Mouse (Mus musculus): ENCODE measurements at regions not wholly inside any gene's neighbourhood (a gene's known extent, or its start where the extent isn't known, plus 50 kb on each side); places are given as distances from the start of the nearest gene placed in this dataset.

DNA sequence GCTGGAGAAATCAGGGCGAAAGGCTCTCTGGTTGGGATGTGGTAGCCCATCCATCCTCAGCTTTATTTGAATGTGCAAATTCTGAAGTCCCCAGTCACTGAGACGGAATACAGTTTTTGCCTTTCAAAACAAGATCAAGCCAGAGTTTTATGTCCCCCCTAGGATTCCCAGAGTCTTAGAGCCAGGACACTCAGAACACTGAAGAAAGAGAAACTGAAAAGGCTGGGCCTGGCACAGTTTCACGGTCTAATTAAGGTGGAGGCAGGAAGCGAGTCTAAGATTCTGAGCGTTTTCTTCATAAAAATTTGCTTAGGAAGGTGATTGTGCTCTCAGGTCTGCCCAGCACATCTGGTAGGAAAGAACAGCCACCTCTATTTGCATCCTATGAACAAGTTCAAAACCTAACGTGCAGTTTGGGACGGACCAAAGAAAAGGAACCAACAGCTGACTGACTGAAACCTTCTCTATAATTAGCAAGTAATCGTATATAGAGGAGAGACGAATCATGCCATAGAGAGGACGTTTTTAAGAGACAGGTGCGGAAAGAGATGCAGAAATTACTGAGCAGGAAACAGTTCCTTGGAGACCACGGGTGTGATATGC is 119.2 kb upstream of the Irak1bp1 start:
- 32% methylated on average over 12 of the region's 12 CpGs for WGBS
- H3K4me2 ChIP-seq (ENCODE audit: low read length), result peak overlapping the region; percentile 20; the same call in 1 of the 2 replicates
- H3K27me3 ChIP-seq (replicated peaks; ENCODE audit: control insufficient read depth, insufficient read depth, low read length), result no peaks in the 10 kb centered on the region

DNA sequence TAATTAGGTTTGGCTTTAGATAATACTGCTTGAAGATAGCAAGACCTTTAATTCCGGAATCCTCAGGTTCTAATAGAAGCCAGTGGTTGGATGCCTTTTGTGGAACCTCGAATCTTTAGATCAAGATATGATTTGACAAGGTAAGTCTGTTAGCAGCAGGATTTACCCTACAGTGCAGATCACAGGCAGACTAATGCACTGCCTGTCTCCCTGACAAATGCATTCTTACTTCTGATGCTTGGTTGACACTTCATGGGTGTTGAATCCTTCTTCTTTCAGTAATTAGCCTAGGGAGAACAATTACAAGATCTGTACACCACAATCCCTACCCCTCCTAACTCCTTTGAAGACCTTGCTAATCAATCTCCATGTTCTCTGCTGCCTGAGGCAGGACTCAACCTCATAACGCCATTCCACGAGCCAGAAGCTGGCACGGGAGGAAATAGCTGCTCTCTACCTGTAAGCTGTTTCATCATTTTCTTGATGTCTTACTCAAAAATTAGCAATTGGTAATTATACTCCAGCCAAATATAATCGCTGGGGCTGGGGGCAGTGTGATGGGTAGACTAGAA is 118.3 kb upstream of the Irak1bp1 start:
- Histone ChIP-seq H3K9me3 (replicated peaks; ENCODE audit: control insufficient read depth, low read length) (no peaks in the 10 kb centered on the region), H3K9ac (ENCODE audit: low read length) (no peak overlapping the region), H3K4me1 (ENCODE audit: control insufficient read depth, insufficient read depth, low read length) (peaks cover 8% of the 10 kb centered on the region; the same call in 1 of the 2 replicates), H3K4me3 (ENCODE audit: low read depth, low read length) (no peak overlapping the region), H3K4me2 (ENCODE audit: low read length) (no peak overlapping the region), H3K27me3 (replicated peaks; ENCODE audit: control insufficient read depth, insufficient read depth, low read length) (no peaks in the 10 kb centered on the region), H3K36me3 (ENCODE audit: control insufficient read depth, insufficient read depth, low read length) (no peaks in the 10 kb centered on the region), H3K27ac (ENCODE audit: low read depth, low read length) (no peak overlapping the region)
- 49% methylated on average over 6 of the region's 6 CpGs for WGBS
- DNase-seq (ENCODE audit: low spot score) (peak; percentile 0), ATAC-seq (no peak)

More for the DNA sequence above, 119.2 kb upstream of the Irak1bp1 start:
- no peaks in the 10 kb centered on the region for H3K36me3 ChIP-seq (ENCODE audit: control insufficient read depth, insufficient read depth, low read length)
- H3K9ac ChIP-seq (ENCODE audit: low read length), result no peak overlapping the region
- H3K4me1 ChIP-seq (ENCODE audit: control insufficient read depth, insufficient read depth, low read length), result peaks cover 8% of the 10 kb centered on the region; the same call in 1 of the 2 replicates
- no peak overlapping the region for H3K4me3 ChIP-seq (ENCODE audit: low read depth, low read length)
- ATAC-seq (peak; percentile 48), DNase-seq (ENCODE audit: low spot score) (peak; percentile 31)
- H3K9me3 ChIP-seq (replicated peaks; ENCODE audit: control insufficient read depth, low read length), result no peaks in the 10 kb centered on the region
- H3K27ac ChIP-seq (ENCODE audit: low read depth, low read length), result no peak overlapping the region

DNA sequence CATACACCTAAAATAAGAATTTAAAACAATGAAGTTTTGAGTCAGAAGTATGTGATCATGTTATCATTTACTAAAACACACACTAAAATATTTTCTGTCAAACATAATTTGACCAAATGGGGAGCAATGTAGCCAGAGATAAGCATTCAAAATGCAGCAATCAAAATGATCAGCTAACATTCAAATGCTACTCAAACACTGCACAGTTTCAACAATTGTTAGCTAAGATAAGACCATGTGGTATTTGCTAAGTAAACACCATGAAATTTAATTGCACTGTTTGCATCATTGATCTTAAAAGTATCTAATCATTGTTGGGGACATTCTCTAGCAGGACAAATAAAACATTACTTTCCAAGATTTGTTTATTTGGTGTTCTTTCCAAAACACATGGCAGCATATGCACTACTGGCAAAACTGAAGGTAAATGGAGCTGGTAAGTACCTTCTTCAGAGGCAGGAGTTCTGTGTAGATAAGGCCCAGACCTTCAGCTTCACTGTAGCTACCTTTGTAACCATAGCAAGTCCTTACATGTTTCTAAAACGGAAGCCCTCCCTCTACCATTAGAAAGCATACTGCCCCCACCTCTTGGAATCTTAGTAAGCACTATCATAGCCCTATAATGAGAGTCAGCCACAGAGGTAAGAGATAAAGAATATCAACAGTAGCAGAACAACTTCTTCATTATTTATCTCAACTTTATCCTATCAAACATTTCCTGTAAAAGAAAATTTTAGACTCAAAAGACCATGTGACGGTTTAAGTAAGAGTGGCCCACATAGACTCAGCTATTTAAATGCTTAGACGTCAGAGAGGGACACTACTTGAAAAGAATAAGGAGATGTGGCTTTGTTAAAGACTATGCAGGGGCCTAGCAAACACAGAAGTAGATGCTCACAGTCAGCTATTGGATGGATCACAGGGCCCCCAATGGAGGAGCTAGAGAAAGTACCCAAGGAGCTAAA is 116.3 kb upstream of the Irak1bp1 start:
- Histone ChIP-seq H3K27me3 (replicated peaks; ENCODE audit: control insufficient read depth, insufficient read depth, low read length) (no peaks in the 10 kb centered on the region), H3K4me2 (ENCODE audit: low read length) (no peak overlapping the region), H3K4me1 (ENCODE audit: control insufficient read depth, insufficient read depth, low read length) (peaks cover 8% of the 10 kb centered on the region; the same call in 1 of the 2 replicates), H3K9ac (ENCODE audit: low read length) (no peak overlapping the region), H3K9me3 (replicated peaks; ENCODE audit: control insufficient read depth, low read length) (no peaks in the 10 kb centered on the region), H3K36me3 (ENCODE audit: control insufficient read depth, insufficient read depth, low read length) (no peaks in the 10 kb centered on the region), H3K4me3 (ENCODE audit: low read depth, low read length) (no peak overlapping the region), H3K27ac (ENCODE audit: low read depth, low read length) (no peak overlapping the region)
- ATAC-seq (no peak), DNase-seq (ENCODE audit: low spot score) (no peak)
- 86% methylated on average over 3 of the region's 3 CpGs for WGBS

DNA sequence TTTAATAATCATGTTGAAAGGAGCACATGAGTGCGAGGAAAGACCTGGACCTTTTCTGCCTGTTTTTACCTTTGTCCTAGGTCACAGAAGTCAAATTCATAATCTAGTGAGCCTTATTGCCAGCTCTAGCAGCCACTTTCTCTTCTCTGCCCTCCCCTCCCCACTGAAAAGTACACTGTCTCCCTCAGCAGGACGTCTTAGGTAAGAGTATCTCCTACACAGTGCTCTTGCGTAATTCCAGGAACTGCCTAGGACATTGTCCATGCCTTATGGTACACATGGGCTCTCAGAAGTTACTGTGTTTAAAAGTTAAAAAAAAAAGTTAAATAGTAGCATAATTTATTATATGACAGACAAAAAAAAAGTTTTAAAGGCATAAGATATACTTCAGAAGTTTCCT is 100.7 kb upstream of the Irak1bp1 start:
- H3K4me1 ChIP-seq (ENCODE audit: control insufficient read depth, insufficient read depth, low read length), result no peaks in the 10 kb centered on the region
- no peak overlapping the region for H3K9ac ChIP-seq (ENCODE audit: low read length)
- no peak overlapping the region for H3K27ac ChIP-seq (ENCODE audit: low read depth, low read length)
- WGBS, result 75% methylated on average over 3 of the region's 3 CpGs
- no peak for ATAC-seq
- no peak overlapping the region for H3K4me2 ChIP-seq (ENCODE audit: low read length)
- H3K36me3 ChIP-seq (ENCODE audit: control insufficient read depth, insufficient read depth, low read length), result no peaks in the 10 kb centered on the region
- H3K27me3 ChIP-seq (replicated peaks; ENCODE audit: control insufficient read depth, insufficient read depth, low read length), result no peaks in the 10 kb centered on the region
- no peak overlapping the region for H3K4me3 ChIP-seq (ENCODE audit: low read depth, low read length)
- H3K9me3 ChIP-seq (replicated peaks; ENCODE audit: control insufficient read depth, low read length), result no peaks in the 10 kb centered on the region
- no peak for DNase-seq (ENCODE audit: low spot score)

DNA sequence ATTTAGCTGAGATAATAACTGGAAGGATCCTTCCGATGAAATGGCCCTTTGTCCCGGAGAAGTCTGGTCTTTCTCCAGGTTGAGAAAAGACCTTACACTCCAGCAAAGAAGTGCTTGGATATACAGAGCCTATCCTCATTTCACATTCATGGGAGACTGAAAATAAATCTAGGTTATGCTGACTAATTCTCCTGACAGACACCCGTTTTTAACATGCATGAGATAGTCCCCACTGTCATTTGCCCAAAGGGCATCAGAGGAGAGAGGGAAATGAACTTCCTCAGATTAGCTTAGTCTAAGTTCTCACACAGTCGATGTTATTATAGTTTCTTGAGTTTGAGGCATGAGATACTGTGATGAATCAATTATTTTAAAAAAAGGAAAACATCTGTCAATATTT is 99.7 kb upstream of the Irak1bp1 start:
- H3K27ac ChIP-seq (ENCODE audit: low read depth, low read length), result no peak overlapping the region
- ATAC-seq (no peak), DNase-seq (ENCODE audit: low spot score) (no peak)
- no peaks in the 10 kb centered on the region for H3K27me3 ChIP-seq (replicated peaks; ENCODE audit: control insufficient read depth, insufficient read depth, low read length)
- no peak overlapping the region for H3K4me2 ChIP-seq (ENCODE audit: low read length)
- 82% methylated on average over 4 of the region's 4 CpGs for WGBS
- no peak overlapping the region for H3K4me3 ChIP-seq (ENCODE audit: low read depth, low read length)
- no peak overlapping the region for H3K9ac ChIP-seq (ENCODE audit: low read length)
- H3K36me3 ChIP-seq (ENCODE audit: control insufficient read depth, insufficient read depth, low read length), result no peaks in the 10 kb centered on the region
- H3K9me3 ChIP-seq (replicated peaks; ENCODE audit: control insufficient read depth, low read length), result no peaks in the 10 kb centered on the region
- no peaks in the 10 kb centered on the region for H3K4me1 ChIP-seq (ENCODE audit: control insufficient read depth, insufficient read depth, low read length)

DNA sequence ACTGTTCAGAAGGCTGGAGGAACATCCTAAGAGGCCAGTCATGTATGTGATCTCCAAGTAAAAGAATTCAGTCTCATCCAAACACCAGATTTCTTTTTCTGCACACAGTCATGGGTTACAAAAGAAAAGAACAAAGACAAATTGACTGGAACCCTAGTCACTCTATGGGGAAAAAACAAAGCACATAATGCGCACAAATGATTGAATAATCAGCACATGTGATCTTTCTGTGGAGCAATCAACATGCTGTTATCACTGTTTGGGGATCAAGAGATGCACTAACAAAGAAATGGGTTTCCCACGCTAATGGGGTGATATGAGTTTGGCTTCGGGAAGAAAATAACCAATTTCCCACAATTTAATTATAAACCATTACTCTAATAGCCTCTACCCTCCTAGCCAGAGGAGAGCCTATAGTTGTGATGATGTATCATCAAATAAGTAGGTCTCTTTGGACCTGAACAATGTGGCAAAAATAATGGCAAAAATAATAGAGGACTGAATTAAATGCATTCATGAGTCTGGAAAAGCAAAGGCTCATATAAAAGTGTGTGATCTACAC is 96.2 kb upstream of the Irak1bp1 start:
- H3K9ac ChIP-seq (ENCODE audit: low read length), result no peak overlapping the region
- ATAC-seq (no peak), DNase-seq (ENCODE audit: low spot score) (no peak)
- no peak overlapping the region for H3K4me2 ChIP-seq (ENCODE audit: low read length)
- no peak overlapping the region for H3K27ac ChIP-seq (ENCODE audit: low read depth, low read length)
- WGBS, result 87% methylated on average over 3 of the region's 3 CpGs
- H3K4me3 ChIP-seq (ENCODE audit: low read depth, low read length), result no peak overlapping the region
- H3K9me3 ChIP-seq (replicated peaks; ENCODE audit: control insufficient read depth, low read length), result no peaks in the 10 kb centered on the region
- no peaks in the 10 kb centered on the region for H3K36me3 ChIP-seq (ENCODE audit: control insufficient read depth, insufficient read depth, low read length)
- H3K27me3 ChIP-seq (replicated peaks; ENCODE audit: control insufficient read depth, insufficient read depth, low read length), result no peaks in the 10 kb centered on the region
- no peaks in the 10 kb centered on the region for H3K4me1 ChIP-seq (ENCODE audit: control insufficient read depth, insufficient read depth, low read length)

DNA sequence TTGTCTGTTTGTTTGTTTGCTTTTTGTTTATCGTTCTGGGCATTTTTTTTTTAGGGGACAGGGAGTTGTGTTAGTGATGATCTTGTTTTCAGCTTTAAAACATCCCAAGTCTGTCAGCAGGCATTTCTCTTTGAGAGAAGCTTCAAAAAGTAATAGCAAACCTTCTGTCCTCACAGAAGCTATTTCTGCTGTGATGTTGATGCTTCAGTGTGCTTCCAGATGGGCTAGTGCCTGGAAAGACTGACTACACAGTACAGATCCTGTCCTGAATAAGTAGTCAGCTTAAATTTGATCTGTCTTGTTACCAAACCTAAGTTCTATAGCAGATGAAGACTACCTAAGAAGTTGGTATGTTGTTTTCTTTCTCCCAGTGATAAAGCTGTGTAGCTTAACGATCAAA is 94.4 kb upstream of the Irak1bp1 start:
- Histone ChIP-seq H3K9me3 (replicated peaks; ENCODE audit: control insufficient read depth, low read length) (no peaks in the 10 kb centered on the region), H3K4me2 (ENCODE audit: low read length) (no peak overlapping the region), H3K9ac (ENCODE audit: low read length) (no peak overlapping the region), H3K4me3 (ENCODE audit: low read depth, low read length) (no peak overlapping the region), H3K36me3 (ENCODE audit: control insufficient read depth, insufficient read depth, low read length) (no peaks in the 10 kb centered on the region), H3K4me1 (ENCODE audit: control insufficient read depth, insufficient read depth, low read length) (no peaks in the 10 kb centered on the region), H3K27ac (ENCODE audit: low read depth, low read length) (no peak overlapping the region), H3K27me3 (replicated peaks; ENCODE audit: control insufficient read depth, insufficient read depth, low read length) (no peaks in the 10 kb centered on the region)
- DNase-seq (ENCODE audit: low spot score) (no peak), ATAC-seq (no peak)
- WGBS, result 72% methylated on average over 2 of the region's 2 CpGs

DNA sequence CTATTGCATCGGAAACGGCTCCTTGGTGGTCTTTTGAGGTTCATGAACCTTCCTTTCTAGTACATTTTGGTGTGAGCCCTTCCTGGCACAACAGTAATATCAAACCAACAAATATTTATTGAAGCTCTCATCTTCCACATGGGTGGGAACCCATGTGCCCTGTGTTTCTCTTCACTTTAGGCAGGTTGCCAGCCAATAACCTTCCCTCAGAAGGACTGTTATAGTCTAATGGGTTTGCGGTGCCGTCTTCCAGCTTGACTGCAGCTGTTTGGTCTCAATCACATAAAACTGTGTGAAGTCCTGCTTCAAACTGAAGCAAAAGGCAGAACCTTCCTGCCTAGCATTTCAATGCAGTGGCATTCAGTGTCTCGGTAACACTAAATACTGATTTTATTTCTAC is 69.4 kb upstream of the Irak1bp1 start:
- Histone ChIP-seq H3K9me3 (replicated peaks; ENCODE audit: control insufficient read depth, low read length) (no peaks in the 10 kb centered on the region), H3K9ac (ENCODE audit: low read length) (no peak overlapping the region), H3K4me1 (ENCODE audit: control insufficient read depth, insufficient read depth, low read length) (no peaks in the 10 kb centered on the region), H3K4me2 (ENCODE audit: low read length) (no peak overlapping the region), H3K27me3 (replicated peaks; ENCODE audit: control insufficient read depth, insufficient read depth, low read length) (no peaks in the 10 kb centered on the region), H3K36me3 (ENCODE audit: control insufficient read depth, insufficient read depth, low read length) (no peaks in the 10 kb centered on the region), H3K27ac (ENCODE audit: low read depth, low read length) (no peak overlapping the region), H3K4me3 (ENCODE audit: low read depth, low read length) (no peak overlapping the region)
- ATAC-seq, result no peak
- no peak for DNase-seq (ENCODE audit: low spot score)
- 83% methylated on average over 5 of the region's 5 CpGs for WGBS

All from forebrain, embryonic 14.5 days (tissue).